Mouse (Mus musculus) thymus, postnatal 36 days (tissue): ENCODE results near the gene Tgm7.
A peak's percentile ranks its signal among the peaks of the same experiment; 100 is the strongest.
"Not testable (repeated sequence)": the region's sequence is repeated elsewhere in the genome, so short reads cannot be mapped to it uniquely, and the experiment has no call there.

Experiments
- DNase-seq, 2 experiments: peaks; one replicate each; pipeline ENCODE4 v3.0.0; 2022; ENCODE audit warnings: mixed read lengths in 2 of 2

Tgm7 gene

DNA sequence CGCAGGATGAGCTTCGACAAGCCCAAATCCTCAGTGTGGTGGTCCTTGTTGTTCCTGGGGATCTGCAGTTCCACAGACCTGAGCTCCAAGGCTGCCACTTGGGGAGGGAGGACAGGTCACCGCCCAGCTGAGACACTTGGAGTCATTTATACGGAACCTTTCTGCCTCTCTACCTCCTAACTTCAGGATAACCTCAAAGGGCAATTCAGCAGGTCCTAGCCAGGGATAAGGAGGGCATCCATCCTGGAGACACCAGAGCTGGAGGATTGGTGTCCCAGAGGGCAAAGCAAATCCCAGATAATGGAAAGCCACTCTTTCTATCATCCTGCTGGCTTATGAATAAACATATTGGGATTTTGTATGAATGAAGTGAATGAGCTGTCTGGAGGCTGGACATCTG is at the start of gene Tgm7:
Tgm7 (minus strand) TSS at position 101 of the 400 bp plus-strand sequence.
- DNase-seq, result no peak

DNA sequence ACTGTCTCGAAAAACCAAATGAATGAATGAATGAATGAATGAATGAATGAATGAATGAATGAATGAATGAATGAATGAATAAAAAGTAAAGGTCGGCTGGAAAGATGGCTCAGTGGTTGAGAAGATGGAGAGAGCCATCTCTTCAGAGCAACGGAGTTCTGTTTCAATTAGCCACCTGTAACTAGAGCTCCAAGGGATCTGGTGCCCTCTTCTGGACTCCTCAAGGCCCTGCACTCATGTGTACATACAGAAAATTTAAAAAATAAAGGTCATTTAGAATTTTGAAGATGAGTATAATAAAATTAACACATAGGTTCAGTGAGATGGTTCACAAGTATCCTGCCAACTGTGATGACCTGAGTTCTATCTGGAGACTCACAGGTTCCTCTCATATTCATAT is 43.5 kb upstream of the Tgm7 start:
- DNase-seq, result no peak

DNA sequence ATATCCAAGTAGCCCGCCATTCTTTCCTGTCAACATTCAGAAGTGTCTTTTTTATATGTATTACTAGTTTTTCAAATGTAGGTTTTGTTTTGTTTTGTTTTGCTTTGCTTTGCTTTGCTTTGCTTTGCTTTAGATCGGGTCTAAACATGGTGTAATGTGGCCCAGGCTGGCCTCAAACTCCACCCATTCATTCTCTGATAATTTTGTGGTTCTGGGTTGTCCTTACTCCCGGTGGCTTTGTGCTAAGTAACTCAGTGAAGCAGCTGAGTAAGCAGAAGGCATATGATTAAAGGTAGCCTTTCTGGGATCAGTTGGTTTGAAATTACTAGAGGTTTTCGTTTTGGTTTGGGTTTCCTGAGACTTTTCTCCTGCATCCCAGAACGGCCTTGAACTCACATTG is 40.1 kb upstream of the Tgm7 start:
- DNase-seq, result no peak

DNA sequence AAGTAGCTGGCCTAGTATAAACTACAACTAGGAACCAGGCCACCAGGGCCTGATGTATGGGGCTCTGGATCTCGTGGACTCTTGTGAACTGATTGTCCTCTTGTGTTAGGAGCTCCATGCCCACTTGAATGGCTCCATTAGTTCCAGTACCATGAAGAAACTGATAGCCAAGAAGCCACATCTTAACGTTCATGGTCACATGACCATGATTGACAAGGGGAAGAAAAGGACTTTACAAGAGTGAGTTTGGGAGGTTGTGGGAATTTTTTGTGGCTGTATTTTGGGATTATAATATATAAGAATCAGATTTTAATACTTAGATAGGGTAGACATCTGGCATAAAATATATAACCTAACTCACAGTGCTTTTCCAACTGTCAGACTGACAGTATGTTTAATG is 32.8 kb upstream of the Tgm7 start:
- DNase-seq, result no peak

DNA sequence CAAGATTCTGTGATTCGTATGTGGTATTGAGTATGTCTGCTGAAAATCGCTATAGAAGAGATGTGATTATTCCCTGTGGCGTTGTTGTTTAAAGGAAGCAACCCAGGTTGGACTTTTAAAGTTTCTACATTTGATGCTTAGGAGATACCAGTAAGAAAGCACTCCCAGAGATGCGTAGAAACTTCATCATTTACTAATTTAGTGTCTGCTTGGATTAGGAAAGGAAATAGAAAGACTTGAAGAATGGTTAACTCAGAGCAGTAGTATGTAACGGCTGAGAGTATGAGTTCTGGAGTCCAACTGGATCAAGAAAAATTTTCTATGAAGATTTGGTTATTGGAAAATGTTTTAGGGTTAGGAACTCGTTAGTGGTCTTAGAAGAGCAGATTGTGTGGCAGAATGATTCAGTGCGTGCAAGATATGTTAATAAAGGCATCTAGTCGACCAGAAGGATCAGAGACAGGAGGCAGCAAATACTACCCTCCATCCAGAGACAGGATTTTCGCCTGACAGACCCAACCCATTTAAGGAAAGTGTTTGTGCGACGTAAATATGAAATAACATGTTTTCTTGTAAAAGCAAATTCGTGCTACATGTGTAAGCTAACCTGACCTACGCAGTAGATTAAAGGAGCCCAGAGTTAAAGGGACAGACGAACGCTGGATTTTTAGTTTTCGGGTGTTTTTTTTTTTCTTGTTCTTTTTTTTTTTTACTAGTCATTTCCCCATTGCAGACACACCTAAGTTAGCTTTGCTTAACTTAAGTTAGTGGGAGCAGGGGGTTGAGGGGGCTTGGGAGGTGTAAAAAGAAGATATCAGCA is 31.8 kb upstream of the Tgm7 start:
- no peak for DNase-seq

DNA sequence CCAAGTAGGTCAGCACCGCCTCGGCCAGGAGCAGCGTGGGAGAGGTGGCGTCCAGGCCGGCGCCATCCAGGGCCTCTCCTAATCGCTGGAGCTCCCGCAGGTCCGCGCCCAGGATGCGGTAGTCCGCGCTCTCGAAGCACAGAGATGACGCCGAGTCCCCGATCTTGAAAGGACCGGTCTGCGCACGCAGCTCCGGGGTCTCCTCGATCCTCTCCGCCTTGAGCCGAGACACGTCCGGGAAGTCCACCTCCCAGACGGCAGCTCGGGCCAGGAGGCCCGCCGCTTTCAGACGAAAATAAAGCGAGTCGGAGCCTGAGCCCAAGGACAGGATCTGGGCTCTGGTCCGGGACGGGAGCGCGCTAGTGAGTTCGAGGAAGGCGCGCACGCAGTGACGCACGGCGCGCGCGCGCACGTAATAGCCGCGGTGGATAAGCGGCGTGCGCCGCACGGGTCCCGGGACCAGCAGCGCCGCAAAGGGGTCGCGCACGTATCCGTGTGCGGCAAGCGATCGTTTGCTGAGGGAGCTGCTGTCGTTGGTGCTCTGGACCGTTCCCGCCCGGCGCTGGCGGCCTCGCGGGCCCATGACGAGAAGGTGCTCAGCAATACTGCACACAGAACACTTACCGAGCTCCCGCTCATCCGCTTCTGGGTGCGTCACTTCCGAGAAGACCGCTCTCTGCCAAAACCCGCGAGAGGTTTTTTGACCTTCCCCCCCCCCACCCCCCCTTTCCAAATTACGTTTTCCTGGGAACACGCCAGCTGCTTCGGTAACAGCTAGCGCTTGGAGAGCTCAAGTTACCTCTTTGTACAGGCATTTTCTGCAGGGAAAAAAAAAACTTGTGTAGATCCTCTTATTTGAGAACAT is 30.7 kb upstream of the Tgm7 start, which contains the start of the genes Adal and Lcmt2:
Adal (plus strand) TSS at position 411 of the 865 bp plus-strand sequence.
Lcmt2 (minus strand) TSS at position 636 of the 865 bp plus-strand sequence.
- peak; percentile 89 for DNase-seq

DNA sequence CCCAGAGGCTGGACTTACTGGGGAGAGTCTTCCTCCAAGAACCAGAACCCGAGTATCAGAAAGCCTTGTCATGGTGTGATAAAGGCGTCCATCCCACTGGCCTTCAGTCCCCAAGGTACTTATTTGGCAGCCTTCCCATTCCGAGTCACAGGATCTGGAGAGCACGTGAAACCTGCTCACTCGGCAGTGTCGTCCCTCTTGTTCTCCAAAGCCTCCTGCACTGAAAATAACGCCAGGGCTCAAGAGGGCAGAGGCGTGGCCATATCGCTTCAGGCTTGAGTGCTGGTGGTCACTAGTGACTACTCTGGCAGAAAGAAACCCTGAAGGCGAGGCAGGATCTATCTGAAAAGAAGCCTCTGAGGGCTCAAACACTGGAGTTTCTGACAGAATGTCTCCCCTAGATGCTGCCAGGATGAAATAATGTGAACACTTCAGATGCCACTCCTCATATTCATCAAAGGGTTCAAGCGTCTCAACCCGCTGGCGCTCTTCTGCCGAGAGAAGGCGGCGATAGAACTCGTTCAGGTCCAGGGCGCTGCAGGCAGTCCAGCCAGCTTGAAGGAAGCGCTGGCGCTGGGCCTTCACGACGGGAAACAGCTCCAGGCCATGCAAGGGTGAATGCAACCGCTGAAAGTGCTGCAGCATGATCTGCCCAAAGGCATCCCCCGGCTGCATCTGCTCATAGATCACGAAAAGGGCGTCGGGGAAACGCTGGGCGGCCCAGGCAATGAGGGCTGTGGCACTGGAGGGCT is 29.8 kb upstream of the Tgm7 start:
- peak in 1 of 2 experiments; percentile 2 for DNase-seq

DNA sequence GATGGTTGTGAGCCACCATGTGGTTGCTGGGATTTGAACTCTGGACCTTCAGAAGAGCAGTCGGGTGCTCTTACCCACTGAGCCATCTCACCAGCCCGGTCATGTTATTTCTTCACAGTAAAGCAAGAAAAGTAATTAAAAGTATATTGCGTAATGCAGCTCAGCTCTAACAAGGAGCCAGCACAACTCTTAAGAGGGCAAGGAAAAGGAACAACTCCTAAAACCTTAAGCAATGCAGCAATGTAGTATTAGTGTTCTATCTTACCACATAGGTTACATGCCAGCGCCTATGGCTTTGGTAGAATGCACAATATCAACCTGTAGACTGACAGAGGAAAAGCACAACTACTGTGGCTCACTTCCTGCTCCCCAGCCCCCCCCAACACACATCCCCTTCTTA is 27.8 kb upstream of the Tgm7 start:
- peak; percentile 5 to 7 for DNase-seq

DNA sequence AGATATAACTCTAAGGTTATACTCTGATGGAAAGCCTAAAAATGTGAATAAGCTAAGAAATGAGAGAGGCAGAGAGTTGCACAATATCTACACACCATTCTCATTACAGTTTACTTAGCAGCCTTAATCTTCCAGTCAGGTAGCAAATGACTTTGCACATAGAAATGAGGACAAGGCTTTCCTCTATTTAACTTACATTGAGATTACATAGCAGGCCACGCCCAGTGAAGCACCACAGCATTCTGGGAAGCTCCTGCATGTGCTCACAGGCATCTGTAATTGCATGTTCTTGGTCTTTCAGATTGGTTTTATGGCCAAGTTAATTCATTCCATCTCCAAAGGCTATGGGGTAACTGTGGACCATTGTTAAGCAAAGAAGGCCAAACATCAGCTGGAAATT is 23.2 kb upstream of the Tgm7 start:
- DNase-seq, result no peak

DNA sequence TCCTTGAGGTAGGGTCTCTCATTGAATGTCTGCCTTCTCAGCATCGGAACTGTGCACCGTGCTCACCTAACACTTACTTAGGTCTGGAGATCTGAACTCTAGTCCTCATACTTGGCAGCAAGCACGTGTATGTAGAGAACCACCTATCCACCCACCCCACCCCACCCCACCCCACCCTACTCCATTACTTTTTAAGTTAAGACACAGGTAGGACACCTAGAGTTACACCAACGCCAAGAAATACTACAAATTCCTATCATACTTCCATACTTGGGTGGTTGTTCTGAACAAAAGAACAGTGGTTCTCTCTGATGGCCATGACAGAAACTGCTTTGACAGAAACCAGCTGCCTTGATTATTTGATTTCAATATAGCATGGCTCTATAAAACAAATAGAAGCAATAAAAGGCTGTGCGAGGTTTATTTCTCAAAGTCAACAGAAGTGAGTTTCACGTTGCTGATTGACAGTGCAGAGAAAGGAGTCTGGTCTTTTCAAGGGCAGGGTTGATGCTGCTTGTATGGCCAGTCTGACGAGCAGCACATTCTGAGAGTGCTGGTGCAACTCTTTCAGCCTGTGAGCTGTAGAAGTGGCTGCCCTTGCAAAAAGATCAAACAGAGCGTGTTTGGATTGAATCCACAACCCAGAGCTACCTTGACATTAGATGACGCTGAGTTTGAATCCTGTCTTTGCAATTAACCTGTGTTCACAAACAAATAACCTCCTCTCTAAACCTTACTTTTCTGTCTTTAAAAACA is 19.4 kb upstream of the Tgm7 start:
- no peak for DNase-seq

DNA sequence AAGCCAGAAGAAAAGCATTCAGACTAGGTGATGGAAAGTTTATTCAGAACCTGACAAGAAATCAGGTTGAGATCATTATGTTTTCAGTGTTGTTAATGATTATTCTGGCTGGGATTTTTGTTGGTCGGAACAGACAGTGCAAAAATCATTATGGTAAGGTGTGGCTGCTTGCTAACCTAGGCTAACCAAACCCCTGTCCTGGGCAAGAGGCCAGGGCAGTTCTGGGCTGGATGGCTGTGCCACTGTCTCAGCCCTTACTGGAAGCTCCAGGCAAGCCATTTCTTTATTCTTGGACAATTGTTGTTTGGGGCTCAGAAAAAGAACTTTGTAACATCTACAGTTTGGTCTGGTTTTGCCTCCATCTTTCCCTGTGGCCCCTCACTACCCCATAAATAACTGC is 17.9 kb upstream of the Tgm7 start:
- no peak for DNase-seq

DNA sequence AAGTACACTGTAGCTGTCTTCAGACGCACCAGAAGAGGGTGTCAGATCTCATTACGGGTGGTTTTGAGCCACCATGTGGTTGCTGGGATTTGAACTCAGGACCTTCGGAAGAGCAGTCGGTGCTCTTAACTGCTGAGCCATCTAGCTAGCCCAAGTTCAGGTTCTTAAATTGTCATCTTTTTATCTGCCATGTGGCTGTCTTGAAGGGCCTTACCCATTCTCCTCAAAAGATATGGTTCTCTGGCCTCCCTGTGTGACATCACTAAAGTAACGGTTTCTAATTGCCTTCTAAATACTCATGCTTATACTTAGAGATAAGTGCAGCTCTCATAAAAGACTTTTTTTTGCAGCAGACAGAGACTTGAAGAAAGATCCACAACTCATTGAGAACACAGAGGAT is 16.7 kb upstream of the Tgm7 start:
- DNase-seq, result not testable (repeated sequence)

DNA sequence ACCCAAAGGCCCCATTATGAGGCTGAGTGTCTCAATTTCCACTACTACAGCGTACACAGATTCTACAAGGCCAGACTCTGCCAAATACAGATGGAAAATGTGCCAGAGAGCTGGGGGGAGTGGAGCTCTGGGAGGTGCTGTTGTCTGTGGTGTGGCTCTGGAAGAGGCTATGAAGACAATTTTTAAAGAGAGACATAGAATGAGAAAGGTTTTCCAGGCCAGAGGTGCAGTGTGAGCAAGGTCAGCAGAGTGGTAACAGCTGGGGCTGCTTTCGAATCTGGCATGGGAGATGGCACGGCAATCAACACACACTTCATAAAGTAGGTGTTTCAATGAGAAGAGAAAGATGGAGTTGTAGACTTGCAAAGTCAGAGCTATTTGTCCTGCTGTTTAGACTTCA is 9.7 kb upstream of the Tgm7 start:
- DNase-seq, result no peak

DNA sequence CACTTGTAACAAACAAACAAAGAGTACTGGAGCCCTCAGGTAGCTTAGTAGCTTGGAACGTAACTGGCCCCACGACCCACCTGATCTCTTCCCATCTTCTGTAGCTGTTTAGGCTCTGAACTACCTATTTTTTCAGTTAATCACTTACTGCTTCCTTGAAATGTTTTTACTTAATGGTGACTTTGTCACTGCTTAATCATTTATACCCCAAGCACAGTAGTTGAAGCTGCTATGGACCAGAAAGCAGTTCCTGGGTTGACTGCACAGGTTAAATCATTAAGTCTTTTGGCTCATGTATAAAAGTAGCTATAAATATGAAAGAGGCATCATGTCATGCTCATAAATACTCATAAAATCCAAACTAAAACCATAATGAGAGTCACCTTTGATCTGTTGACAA is 5.8 kb upstream of the Tgm7 start:
- no peak for DNase-seq

DNA sequence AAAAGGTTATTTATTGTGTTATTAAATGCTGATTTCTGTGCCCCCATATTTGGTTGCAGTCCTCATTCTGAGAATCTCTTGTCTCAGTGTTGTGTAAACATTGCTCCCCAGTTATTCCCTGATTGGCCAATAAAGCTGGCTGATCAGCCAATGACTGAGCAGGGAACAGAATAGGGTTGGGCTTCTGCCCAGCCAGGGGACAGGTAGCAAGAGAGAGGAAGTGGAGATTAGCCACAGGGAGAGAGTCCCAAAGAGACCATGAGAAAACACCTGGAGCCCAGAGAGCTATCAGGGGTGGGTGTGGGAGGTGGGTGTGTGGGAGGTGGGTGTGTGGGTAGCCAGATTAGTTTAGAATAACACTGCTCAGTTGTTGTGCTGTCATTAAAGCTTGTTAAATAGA is 3.7 kb downstream of the Tgm7 start:
- no peak for DNase-seq

DNA sequence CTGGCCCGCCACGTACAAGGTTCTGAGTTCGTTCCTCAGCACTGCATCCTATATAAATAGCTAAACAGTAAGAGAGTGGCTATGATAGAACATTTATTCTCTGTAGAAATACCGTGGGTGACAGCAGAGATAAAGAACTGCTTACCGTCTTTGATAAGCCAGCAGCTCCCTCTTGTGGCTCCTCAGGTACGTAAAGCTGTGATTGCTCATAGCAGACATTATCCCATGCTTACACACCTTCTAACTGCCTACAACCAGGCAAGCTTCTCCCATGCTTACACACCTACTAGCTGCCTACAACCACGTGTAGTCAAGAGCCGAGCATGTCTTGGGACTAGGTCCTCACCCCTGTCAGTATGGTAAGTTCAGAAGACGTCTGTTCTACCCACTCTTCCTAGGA is 7.5 kb downstream of the Tgm7 start:
- DNase-seq, result peak; percentile 44 to 48

DNA sequence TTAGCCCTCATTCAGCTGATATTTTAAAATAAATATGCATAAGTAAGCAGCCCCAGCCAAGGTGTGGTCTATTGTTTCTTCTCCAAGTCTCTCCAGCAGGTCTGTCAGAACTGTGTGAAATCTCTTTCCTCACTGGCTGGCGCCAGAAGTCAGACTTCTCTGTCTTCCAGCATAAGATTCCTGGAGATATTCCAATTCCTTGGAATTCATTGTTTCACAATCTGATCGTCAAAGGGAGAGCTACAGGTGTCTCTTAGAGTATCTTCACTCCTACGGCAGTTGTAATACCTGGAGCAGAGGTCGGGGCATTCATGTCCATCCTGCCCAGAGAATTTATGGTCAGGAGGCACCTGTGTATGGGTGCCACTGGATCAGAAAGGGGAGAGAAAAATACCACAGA is 19.8 kb downstream of the Tgm7 start:
- DNase-seq, result no peak

DNA sequence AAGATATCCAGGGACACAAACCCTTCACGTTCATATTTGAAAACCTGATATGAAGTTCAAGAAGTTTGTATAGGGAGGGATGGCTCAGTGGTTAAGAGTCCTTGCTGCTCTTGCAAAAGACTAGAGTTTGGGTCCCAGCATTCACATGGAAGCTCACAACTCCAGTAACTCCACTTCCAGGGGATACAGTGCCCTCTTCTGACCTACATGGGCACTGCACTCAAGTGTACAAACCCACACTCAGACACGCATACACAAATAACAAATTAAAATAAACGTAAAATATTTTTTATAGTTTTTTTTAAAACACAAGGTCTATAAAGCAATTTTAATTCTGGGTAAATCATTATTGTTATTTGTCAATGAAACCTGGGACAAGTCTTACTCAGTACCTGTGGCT is 21.1 kb downstream of the Tgm7 start:
- no peak for DNase-seq

DNA sequence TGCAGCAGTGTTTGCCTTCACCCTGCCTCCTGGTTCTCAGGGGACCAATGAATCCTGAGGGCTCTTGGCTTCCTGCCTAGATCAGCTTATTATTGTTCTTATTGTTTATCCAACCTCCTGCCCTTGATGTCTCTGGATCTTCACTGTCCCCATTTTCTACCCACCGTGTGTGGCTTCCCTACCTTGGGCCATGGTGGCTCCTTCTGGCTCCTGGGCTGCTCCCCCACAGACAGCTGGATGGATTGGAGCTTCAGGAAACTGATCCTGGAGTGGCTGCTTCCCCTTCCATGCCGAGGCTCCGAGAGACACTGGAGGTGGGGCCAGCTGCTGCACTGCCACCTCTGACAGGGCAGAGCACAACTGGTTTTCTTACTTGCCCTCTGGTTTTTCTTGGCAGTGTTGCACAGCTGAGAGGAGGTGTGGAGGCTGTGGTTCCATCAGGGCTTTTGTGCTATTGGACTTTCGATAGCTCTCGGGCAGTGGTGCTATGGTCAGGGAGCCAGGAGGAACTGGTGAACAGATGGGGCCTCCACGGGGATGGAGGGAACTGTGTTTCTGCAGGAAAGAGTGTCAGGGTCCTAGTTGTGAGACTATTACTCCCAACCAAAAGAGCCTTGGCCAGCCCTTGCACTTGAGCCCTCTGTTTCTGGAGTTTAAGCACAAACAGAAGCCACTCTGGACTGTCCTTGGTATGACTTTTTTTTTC is 24.0 kb downstream of the Tgm7 start, which contains the start of gene Tgm5:
Tgm5 (minus strand) TSS at position 362 of the 706 bp plus-strand sequence.
- DNase-seq, result no peak

DNA sequence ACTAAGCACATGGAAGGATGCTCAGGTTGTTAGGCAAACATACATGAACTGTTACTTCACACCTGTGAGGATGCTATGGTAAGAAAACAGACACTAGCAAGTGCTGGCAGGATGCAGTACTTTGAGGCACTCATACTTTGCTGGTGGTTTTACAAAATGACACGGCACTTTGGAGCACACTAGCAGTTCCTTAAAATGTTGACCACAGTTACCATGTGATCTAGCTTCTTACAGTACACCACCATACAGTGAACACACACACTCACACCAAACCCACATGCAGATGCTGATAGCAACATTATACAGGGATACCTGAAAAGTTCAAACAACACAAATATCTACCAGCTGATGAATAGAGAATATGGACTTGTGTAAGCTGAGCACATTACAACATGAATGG is 27.0 kb downstream of the Tgm7 start:
- DNase-seq, result no peak

DNA sequence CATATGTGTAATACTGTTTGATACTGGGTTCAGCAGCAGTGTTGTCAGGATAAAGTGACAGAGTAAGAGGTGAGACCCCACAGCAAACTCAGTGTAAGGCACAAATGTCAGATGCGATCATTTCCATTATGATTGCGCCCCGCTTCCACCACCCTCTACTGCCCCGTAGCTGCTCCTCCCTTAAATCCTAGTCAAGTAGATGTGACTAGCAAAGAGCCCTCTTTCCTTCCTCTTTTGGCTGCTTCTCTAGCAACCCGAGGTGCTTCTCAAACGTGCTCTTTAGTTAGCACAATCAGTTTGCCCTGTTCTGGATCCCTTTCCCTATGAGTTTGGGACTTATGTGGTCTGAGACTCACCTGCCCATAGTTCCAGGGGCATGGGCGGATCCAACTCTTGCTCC is 34.8 kb downstream of the Tgm7 start:
- no peak for DNase-seq

DNA sequence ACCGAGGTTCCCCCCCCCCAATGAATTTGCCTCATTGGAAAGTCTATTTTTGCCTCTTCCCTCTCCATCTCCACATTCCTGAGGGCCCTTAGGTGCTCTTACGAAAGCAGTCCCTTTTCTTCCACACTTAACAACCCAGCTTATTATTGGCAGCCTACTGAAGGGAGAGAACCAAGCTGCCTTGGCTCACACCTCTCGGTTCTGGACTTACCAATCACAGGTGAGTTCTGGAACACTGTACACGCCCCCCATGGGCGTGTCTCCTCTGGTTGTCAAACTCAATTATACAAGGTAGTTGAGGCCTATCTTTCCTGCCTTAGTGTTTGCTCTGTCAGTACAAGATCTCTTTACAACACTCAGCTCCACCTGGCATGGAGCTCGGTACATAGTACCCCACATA is 37.7 kb downstream of the Tgm7 start:
- DNase-seq, result no peak
